Mouse (Mus musculus) neural tube, embryonic 15.5 days (tissue): Measurements from ENCODE around the gene Chil5. TPM values are rescaled to one million over a fixed set of nuclear protein-coding genes. Genes with fewer than 3 reads are reported as not detected.
A peak's percentile ranks its signal among the peaks of the same experiment; 100 is the strongest.
"Not testable (repeated sequence)": the region's sequence is repeated elsewhere in the genome, so short reads cannot be mapped to it uniquely, and the experiment has no call there.

ENCODE experiments used
- ATAC-seq: fragments of 200-750 bp; cut with Nextera tagmentation; 2 replicates; pipeline ENCODE4 v1.8.0; 2017; ENCODE audit warnings: mild to moderate bottlenecking, moderate TSS enrichment, moderate library complexity; ENCODE audit not compliant: low FRiP score
- H3K27ac ChIP-seq: fragments of 300-500 bp; sonication (generic); replicated peaks from 2 replicates; pipeline ENCODE4 v1.5.1; 2015; ENCODE audit warnings: mild to moderate bottlenecking, inconsistent platforms
- H3K27me3 ChIP-seq: fragments of 300-500 bp; sonication (generic); replicated peaks from 2 replicates; pipeline ENCODE4 v1.6.1; 2015; ENCODE audit warnings: inconsistent platforms
- H3K36me3 ChIP-seq: fragments of 300-500 bp; sonication (generic); 2 replicates; pipeline ENCODE4 v1.6.1; 2015; ENCODE audit warnings: inconsistent platforms
- H3K4me1 ChIP-seq: fragments of 300-500 bp; sonication (generic); 2 replicates; pipeline ENCODE4 v1.6.1; 2015; ENCODE audit warnings: inconsistent platforms
- H3K4me2 ChIP-seq: fragments of 300-500 bp; sonication (generic); 2 replicates; pipeline ENCODE4 v1.6.1; 2015; ENCODE audit warnings: inconsistent platforms, mild to moderate bottlenecking, moderate library complexity
- H3K4me3 ChIP-seq: fragments of 300-500 bp; sonication (generic); replicated peaks from 2 replicates; pipeline ENCODE4 v1.5.1; 2015; ENCODE audit warnings: mild to moderate bottlenecking, inconsistent platforms
- H3K9ac ChIP-seq: fragments of 300-500 bp; sonication (generic); replicated peaks from 2 replicates; pipeline ENCODE4 v1.6.1; 2015; ENCODE audit warnings: mild to moderate bottlenecking, inconsistent platforms
- H3K9me3 ChIP-seq: fragments of 300-500 bp; sonication (generic); replicated peaks from 2 replicates; pipeline ENCODE4 v1.6.1; 2016; ENCODE audit warnings: inconsistent platforms
- WGBS: fragments of 180-500 bp; shearing (Covaris S2); methylation state at CpG from one replicate; pipeline ENCODE4 v1.1.7; 2015; ENCODE audit warnings: mixed read lengths; 5-methylcytosine and 5-hydroxymethylcytosine counted together
- polyA plus RNA-seq: library from polyadenylated mRNA; unstranded; fragments of >200 nt; fragmentation: Nextera tagmentation; extraction: Ambion mirVana; gene quantifications from 2 replicates; pipeline ENCODE4 v1.2.1, GENCODE M21; 2015

Chil5 gene
- polyA plus RNA-seq, 1 experiment from 2014 or later, result not detected

DNA sequence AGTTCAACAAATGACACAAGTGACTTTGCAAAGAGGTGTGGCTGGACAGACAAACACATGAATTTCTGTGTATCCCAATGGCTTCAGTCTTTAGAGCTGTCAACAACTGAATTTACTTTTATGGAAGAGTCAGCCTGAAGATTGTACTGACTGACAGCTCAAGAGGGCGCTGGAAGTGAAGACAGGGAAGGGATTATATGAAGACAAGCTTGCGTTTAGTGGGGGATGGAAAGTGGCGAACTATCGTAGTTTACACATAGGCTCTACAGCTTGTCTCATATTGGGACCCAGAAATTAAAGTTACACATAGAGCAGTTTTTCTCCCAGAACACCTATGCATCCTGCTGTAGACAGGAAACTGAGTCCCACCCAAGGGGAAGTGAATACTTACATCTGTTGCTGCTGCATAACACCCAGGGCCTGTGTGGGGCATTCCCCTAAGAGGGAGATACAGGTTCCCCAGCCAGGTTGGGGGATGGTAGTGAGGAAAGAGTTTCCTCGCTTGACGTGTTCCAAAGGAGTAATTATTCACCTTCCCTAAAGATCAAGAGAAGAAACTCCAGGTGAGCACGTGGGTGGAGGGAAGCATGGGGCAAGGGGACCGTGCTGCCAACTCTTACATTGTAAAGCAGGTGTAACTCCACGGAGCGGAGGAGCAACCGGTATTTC is 31.8 kb downstream of the Chil5 start:
- H3K4me1 ChIP-seq, result peaks cover 8% of the 10 kb centered on the region
- peak overlapping the region; percentile 26 for H3K4me3 ChIP-seq
- 23% methylated on average over 11 of the region's 11 CpGs for WGBS
- no peaks in the 10 kb centered on the region for H3K36me3 ChIP-seq
- peak; percentile 50; the same call in 1 of the 2 replicates for ATAC-seq
- peak overlapping the region; percentile 17; the same call in 1 of the 2 replicates for H3K9ac ChIP-seq
- no peaks in the 10 kb centered on the region for H3K27me3 ChIP-seq
- no peaks in the 10 kb centered on the region for H3K9me3 ChIP-seq
- peak overlapping the region; percentile 57 for H3K4me2 ChIP-seq
- H3K27ac ChIP-seq, result no peak overlapping the region

DNA sequence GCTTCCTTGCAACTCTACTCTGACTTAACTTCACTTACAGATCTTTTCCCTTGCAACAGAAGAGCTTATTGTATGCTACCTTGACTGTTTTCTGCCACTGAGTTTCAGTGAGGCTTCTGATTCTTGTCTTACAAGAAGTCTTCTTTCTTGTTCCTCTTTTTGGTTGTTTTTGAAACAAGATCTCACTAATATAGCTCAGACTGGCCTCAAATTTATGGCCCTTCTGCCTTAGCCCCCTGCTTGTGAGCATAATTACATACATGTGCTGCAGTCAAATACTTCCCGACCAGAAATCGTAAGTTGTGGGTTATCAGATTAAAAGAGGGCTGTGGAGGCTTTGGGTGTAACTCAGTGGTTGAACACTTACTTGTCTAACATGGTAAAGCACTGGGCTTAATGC is 37.9 kb downstream of the Chil5 start:
- ATAC-seq, result no peak
- Histone ChIP-seq H3K4me3 (no peak overlapping the region), H3K27me3 (no peaks in the 10 kb centered on the region), H3K4me1 (0 out of 2 replicates have a peak, but pooled peaks cover 2% of the 10 kb centered on the region), H3K4me2 (no peak overlapping the region), H3K9ac (no peak overlapping the region), H3K36me3 (no peaks in the 10 kb centered on the region), H3K27ac (no peak overlapping the region), H3K9me3 (no peaks in the 10 kb centered on the region)
- WGBS, result 70% methylated on average over 2 of the region's 2 CpGs

- Histone ChIP-seq H3K4me3 (no peak overlapping the region), H3K36me3 (no peaks in the 10 kb centered on the region), H3K9ac (no peak overlapping the region), H3K9me3 (no peaks in the 10 kb centered on the region), H3K27ac (no peak overlapping the region), H3K4me1 (0 out of 2 replicates have a peak, but pooled peaks cover 2% of the 10 kb centered on the region), H3K27me3 (no peaks in the 10 kb centered on the region), H3K4me2 (no peak overlapping the region)
- no peak for ATAC-seq
- WGBS, result 34% methylated on average over 4 of the region's 4 CpGs
Observed at GRCm38 (mm10) chr3:105991653-105992283, 40.8 kb downstream of the Chil5 start.

DNA sequence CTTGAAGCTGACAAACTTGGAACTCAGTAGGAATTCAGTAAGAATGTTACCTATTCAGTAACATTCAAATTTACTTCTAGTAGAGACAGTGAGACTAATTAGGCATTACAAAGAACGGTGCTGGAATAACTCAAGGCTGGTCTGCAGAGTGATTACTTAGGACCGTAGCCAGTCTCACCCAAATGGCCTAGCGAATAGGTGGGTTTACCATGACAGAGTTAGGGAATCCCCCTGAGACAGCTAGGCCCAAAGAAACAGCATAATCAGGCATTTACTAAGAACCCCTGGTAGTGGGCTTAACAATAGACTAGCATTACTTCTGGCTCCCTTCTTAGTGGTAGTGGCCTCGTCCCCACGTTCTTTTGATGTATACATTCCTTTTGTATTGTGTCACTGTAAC is 43.0 kb downstream of the Chil5 start:
- not testable (repeated sequence) for H3K4me3 ChIP-seq, H3K27ac ChIP-seq, H3K9ac ChIP-seq, H3K9me3 ChIP-seq, ATAC-seq, H3K27me3 ChIP-seq, H3K4me1 ChIP-seq, H3K4me2 ChIP-seq, H3K36me3 ChIP-seq
- 45% methylated on average over 5 of the region's 5 CpGs for WGBS

GRCm38 (mm10) chr3:105974174-105974573 is 58.4 kb downstream of the Chil5 start:
- ATAC-seq, result no peak

GRCm38 (mm10) chr3:105973411-105973810 is 59.2 kb downstream of the Chil5 start, which contains the start of gene Ovgp1:
Gene Ovgp1 (plus strand): TSS chr3:105973711.
- no peaks in the 10 kb centered on the region for H3K27me3 ChIP-seq
- no peaks in the 10 kb centered on the region for H3K9me3 ChIP-seq
- H3K27ac ChIP-seq, result no peak within 1 kb of the TSS
- H3K9ac ChIP-seq, result no peak within 1 kb of the TSS
- H3K36me3 ChIP-seq, result peaks cover 23% of the 10 kb centered on the region
- ATAC-seq, result no peak
- no peak within 1 kb of the TSS for H3K4me3 ChIP-seq
- H3K4me2 ChIP-seq, result no peak within 1 kb of the TSS
- no peaks in the 10 kb centered on the region for H3K4me1 ChIP-seq
- 80% methylated on average over 3 of the region's 3 CpGs for WGBS

More at GRCm38 (mm10) chr3:105974174-105974573, 58.4 kb downstream of the Chil5 start:
- Histone ChIP-seq H3K4me3 (no peak overlapping the region), H3K4me1 (no peaks in the 10 kb centered on the region), H3K4me2 (no peak overlapping the region), H3K27me3 (no peaks in the 10 kb centered on the region), H3K9ac (no peak overlapping the region), H3K27ac (no peak overlapping the region), H3K9me3 (no peaks in the 10 kb centered on the region), H3K36me3 (peaks cover 15% of the 10 kb centered on the region)
- 93% methylated on average over 2 of the region's 2 CpGs for WGBS

DNA sequence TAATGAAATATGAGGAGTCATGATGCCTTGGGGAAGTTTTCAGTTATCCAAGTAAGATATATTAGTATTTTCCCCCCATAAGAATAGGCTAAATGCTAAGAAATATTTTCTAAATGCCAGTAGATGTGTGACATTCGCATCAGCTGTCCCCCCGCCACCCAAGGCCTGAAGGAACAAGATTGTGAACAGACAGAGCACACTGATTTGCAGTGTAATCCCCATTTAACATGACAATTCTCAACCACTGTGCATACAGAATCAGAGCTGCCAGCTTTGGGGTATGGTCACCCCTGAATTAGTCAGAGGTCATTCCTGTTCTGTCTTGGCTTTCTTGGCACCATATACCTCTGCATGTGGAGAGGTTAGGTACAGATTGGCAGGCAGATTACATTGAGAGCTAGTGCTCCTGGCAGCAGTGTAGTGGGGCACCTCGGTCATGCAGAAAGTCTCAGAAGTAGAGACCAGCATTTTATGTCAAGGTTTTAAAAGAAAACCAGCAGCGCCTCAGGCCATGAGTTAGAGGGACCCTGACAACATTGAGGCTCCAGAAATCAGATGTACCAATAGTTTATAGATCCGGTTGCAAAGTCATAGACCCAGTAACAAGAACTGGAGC is 60.7 kb downstream of the Chil5 start:
- ATAC-seq, result no peak
- H3K4me2 ChIP-seq, result no peak overlapping the region
- H3K27ac ChIP-seq, result no peak overlapping the region
- H3K9ac ChIP-seq, result no peak overlapping the region
- no peaks in the 10 kb centered on the region for H3K4me1 ChIP-seq
- peaks cover 37% of the 10 kb centered on the region for H3K36me3 ChIP-seq
- no peak overlapping the region for H3K4me3 ChIP-seq
- 88% methylated on average over 5 of the region's 5 CpGs for WGBS
- no peaks in the 10 kb centered on the region for H3K9me3 ChIP-seq
- H3K27me3 ChIP-seq, result no peaks in the 10 kb centered on the region

Other genes starting within 250 kb of the Chil5 start
- gene Rap1a, start 231.5 kb downstream of the Chil5 start, polyA plus RNA-seq, result 88.2 and 95.4 TPM in 2 replicates
- 0.27 and 0.42 TPM in 2 replicates for gene Adora3, start 162.0 kb downstream of the Chil5 start, polyA plus RNA-seq
- not detected in 2 replicates for gene Tmigd3, start 161.9 kb downstream of the Chil5 start, polyA plus RNA-seq
- 0.54 and 1.8 TPM in 2 replicates for gene I830077J02Rik, start 100.2 kb downstream of the Chil5 start, polyA plus RNA-seq
- gene Wdr77, start 73.4 kb downstream of the Chil5 start, polyA plus RNA-seq, result 86.7 and 104 TPM in 2 replicates
- gene Atp5f1, start 72.7 kb downstream of the Chil5 start, polyA plus RNA-seq, result 581 and 593 TPM in 2 replicates
- gene Ovgp1, start 59.1 kb downstream of the Chil5 start, polyA plus RNA-seq, result 3.6 and 4.3 TPM in 2 replicates
- 3.2 and 3.6 TPM in 2 replicates for gene Pifo, start 18.2 kb downstream of the Chil5 start, polyA plus RNA-seq
- gene Chia1, start 80.4 kb upstream of the Chil5 start, polyA plus RNA-seq, result 0.84 and 1.0 TPM in 2 replicates
- 0.40 TPM in 1 of 2 replicates, not detected in the other for gene Chil3, start 134.8 kb upstream of the Chil5 start, polyA plus RNA-seq
- 0.38 TPM in 1 of 2 replicates, not detected in the other for gene Chil4, start 186.7 kb upstream of the Chil5 start, polyA plus RNA-seq